Mouse (Mus musculus): ENCODE measurements around the gene Lrp5.

The Lrp5 gene

GRCm38 (mm10) chr19:3556169-3556827, 130.1 kb downstream of the Lrp5 start:
- DNase-seq (ENCODE audit: low read depth, low spot score): no peak

GRCm38 (mm10) chr19:3554785-3555184, 131.6 kb downstream of the Lrp5 start:
- DNase-seq (ENCODE audit: low read depth, low spot score): no peak

- DNase-seq (ENCODE audit: low read depth, low spot score): no peak
Observed at GRCm38 (mm10) chr19:3551573-3552159, 134.7 kb downstream of the Lrp5 start.

GRCm38 (mm10) chr19:3550101-3550500, 136.3 kb downstream of the Lrp5 start:
- no peak for DNase-seq (ENCODE audit: low read depth, low spot score)

- no peak for DNase-seq (ENCODE audit: low read depth, low spot score)
Observed at GRCm38 (mm10) chr19:3549263-3549662, 137.1 kb downstream of the Lrp5 start.

GRCm38 (mm10) chr19:3548311-3548710, 138.1 kb downstream of the Lrp5 start:
- DNase-seq (ENCODE audit: low read depth, low spot score): no peak

- no peak for DNase-seq (ENCODE audit: low read depth, low spot score)
Observed at GRCm38 (mm10) chr19:3544995-3545394, 141.4 kb downstream of the Lrp5 start.

- DNase-seq (ENCODE audit: low read depth, low spot score): no peak
Observed at GRCm38 (mm10) chr19:3542591-3542990, 143.8 kb downstream of the Lrp5 start.

- DNase-seq (ENCODE audit: low read depth, low spot score): no peak
Observed at GRCm38 (mm10) chr19:3540997-3541396, 145.4 kb downstream of the Lrp5 start.

GRCm38 (mm10) chr19:3540254-3540653, 146.1 kb downstream of the Lrp5 start:
- no peak for DNase-seq (ENCODE audit: low read depth, low spot score)

- DNase-seq (ENCODE audit: low read depth, low spot score): no peak
Observed at GRCm38 (mm10) chr19:3539456-3539855, 146.9 kb downstream of the Lrp5 start.

- DNase-seq (ENCODE audit: low read depth, low spot score): no peak
Observed at GRCm38 (mm10) chr19:3537658-3538057, 148.7 kb downstream of the Lrp5 start.

- no peak for DNase-seq (ENCODE audit: low read depth, low spot score)
Observed at GRCm38 (mm10) chr19:3534945-3535344, 151.4 kb downstream of the Lrp5 start.

Data from retina, adult 2 months (tissue).